In the genomic region with DNA sequence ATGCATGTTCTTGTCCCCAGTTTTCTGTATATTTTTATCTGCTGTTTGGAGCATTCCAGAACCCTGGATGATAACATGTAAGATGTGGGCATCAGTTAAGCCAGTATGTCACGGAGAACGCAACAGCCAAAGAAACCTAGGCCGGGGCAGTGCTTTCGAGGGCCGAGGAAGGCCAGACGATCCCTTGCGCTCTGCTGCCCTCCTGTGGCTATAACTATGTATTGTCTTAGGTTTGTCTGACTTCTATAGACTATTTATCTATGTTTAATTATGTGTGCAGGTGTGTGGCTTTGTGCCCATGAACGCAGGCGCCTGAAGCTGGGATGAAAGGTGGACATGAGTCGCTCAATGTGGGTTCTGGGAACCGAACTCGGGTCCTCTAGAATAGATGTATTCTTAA, we compare ENCODE assay signal across 8 mouse cellular contexts. TPM values are rescaled to one million over a fixed set of nuclear protein-coding genes. Genes with fewer than 3 reads are reported as not detected.
DNase-seq lines count a peak whose midpoint lies in the region; ATAC-seq and TF ChIP-seq lines count a peak whose summit lies in the region.

No protein-coding gene starts in this region.

- no peaks in the 10 kb centered on the region; the same call in 1 of the 2 replicates for H3K4me1 ChIP-seq in cortical plate, adult 2 months (ENCODE audit: control insufficient read depth, insufficient read depth, low read length)
- H3K4me1 ChIP-seq in midbrain, embryonic 13.5 days (replicated peaks), result peaks cover 71% of the 10 kb centered on the region

- ATAC-seq in midbrain, embryonic 13.5 days, result 0 out of 2 replicates have a peak, but pooled peaks have one; percentile 7

- intact Hi-C loops in left cerebral cortex, adult 2 months (cut with DNase I), result loop anchor here (1.0 to 5.0 kb wide), 3 partner anchors 101 to 434 kb away; no protein-coding TSS in a partner anchor

- H3K27me3 ChIP-seq in midbrain, embryonic 13.5 days, result no peaks in the 10 kb centered on the region
- H3K27me3 ChIP-seq in splenic B cell, adult 2 months (ENCODE audit: control insufficient read depth, insufficient read depth, low read length, poor library complexity, severe bottlenecking), result no peaks in the 10 kb centered on the region

- TF ChIP-seq POLR2A in cortical plate, adult 2 months (IDR thresholded peaks at IDR 0.05; ENCODE audit: extremely low read depth, insufficient read depth, low read length), result no peak

- peak; percentile 71 to 75 for DNase-seq in left cerebral cortex, adult 2 months (ENCODE audit: extremely low spot score in 1 of 2, low spot score in 2 of 2)
- no peak for DNase-seq in left cerebral cortex, adult 11 months (ENCODE audit: low spot score)
- peak; percentile 78 for DNase-seq in adipocyte (ENCODE audit: low spot score)
- DNase-seq in heart, adult 9 months (ENCODE audit: low spot score in 2 of 2), result peak; percentile 37 to 65
- DNase-seq in layer of hippocampus, postnatal 25 days (ENCODE audit: extremely low spot score in 1 of 2, low spot score in 1 of 2), result peak; percentile 58 to 79
- DNase-seq in splenic B cell, adult 2 months (ENCODE audit: low read depth, low spot score), result peak; percentile 84

- no peak overlapping the region for H3K9ac ChIP-seq in midbrain, embryonic 13.5 days (replicated peaks)

- H3K9me3 ChIP-seq in midbrain, embryonic 13.5 days, result no peaks in the 10 kb centered on the region

- H3K4me3 ChIP-seq in left cerebral cortex, adult 2 months, result no peak overlapping the region
- no peak overlapping the region for H3K4me3 ChIP-seq in cortical plate, adult 2 months (ENCODE audit: insufficient read depth, low read length)
- H3K4me3 ChIP-seq in midbrain, embryonic 13.5 days (replicated peaks), result no peak overlapping the region

- 3% methylated on average over 12 of the region's 12 CpGs for WGBS in midbrain, embryonic 13.5 days

- TF ChIP-seq CTCF in left cerebral cortex, adult 2 months (IDR thresholded peaks at IDR 0.05), result peak; percentile 86
- TF ChIP-seq CTCF in cortical plate, adult 2 months (IDR thresholded peaks at IDR 0.05; ENCODE audit: extremely low read depth, insufficient read depth, low read length), result peak; percentile 93

- H3K4me2 ChIP-seq in midbrain, embryonic 13.5 days (replicated peaks), result no peak overlapping the region

- H3K36me3 ChIP-seq in midbrain, embryonic 13.5 days, result peaks cover 13% of the 10 kb centered on the region; the same call in 1 of the 2 replicates
- H3K36me3 ChIP-seq in splenic B cell, adult 2 months (ENCODE audit: control insufficient read depth, insufficient read depth, low read length, poor library complexity, severe bottlenecking), result no peaks in the 10 kb centered on the region

- no peak overlapping the region for H3K27ac ChIP-seq in left cerebral cortex, adult 2 months
- no peak overlapping the region for H3K27ac ChIP-seq in cortical plate, adult 2 months (ENCODE audit: insufficient read depth, low read length)
- H3K27ac ChIP-seq in midbrain, embryonic 13.5 days, result no peak overlapping the region

RNA-seq across cellular contexts. Expression of a gene that starts 2.5 kb away (rescaled TPM):
- total RNA-seq in left cerebral cortex, adult 2 months (2021), result 10 to 100 TPM; 10.9 to 12.5 TPM
- 15.0 and 17.5 TPM in 2 replicates for polyA plus RNA-seq in cortical plate, adult 2 months (2012; rRNA removed)
- 1 to 10 TPM; 6.5 to 8.1 TPM for total RNA-seq in layer of hippocampus, postnatal 25 days (2021)
- polyA plus RNA-seq in midbrain, embryonic 13.5 days (2015; fragmentation: Nextera tagmentation; extraction: Ambion mirVana), result 57.3 and 62.8 TPM in 2 replicates

RNA-seq across cellular contexts. Expression of a gene that starts 6.6 kb away (rescaled TPM):
- 10 to 100 TPM in 1 of 2 experiments, 1 to 10 TPM in 1; 8.9 to 11.0 TPM for total RNA-seq in left cerebral cortex, adult 2 months (2021)
- polyA plus RNA-seq in cortical plate, adult 2 months (2012; rRNA removed), result 10.9 and 13.4 TPM in 2 replicates
- 1 to 10 TPM; 4.9 to 5.9 TPM for total RNA-seq in layer of hippocampus, postnatal 25 days (2021)
- 34.5 and 34.6 TPM in 2 replicates for polyA plus RNA-seq in midbrain, embryonic 13.5 days (2015; fragmentation: Nextera tagmentation; extraction: Ambion mirVana)
